Mouse (Mus musculus) spleen, postnatal 4 days (tissue): ENCODE measurements around the gene Grhpr.
"Not testable (repeated sequence)": the region's sequence is repeated elsewhere in the genome, so short reads cannot be mapped to it uniquely, and the experiment has no call there.

ENCODE experiments used
- DNase-seq, 2 experiments: peaks; one replicate each; pipeline ENCODE4 v3.0.0; 2022; ENCODE audit warnings: low spot score in 2 of 2

The Grhpr gene

DNA sequence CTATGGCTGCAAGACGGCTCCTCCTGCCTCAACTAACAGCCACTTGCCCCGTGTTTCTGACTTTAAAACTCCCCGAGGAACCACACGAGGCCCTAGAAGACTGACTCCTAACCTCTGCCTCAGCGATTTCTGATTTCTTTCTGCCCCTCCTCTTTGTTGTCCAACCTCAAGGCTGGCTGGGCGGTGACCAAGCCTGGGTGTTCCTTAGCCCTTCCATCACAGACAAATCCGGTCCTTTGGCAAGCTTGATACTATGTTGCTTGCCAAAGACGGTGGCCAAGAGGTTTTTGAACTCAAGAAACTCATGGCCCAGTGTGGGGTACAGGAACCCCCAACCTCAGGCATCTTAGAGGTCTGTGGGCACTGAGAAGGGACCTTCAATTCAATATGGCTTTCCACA lies 6.9 kb upstream of the Grhpr start:
- no peak for DNase-seq

- DNase-seq = no peak
Measured at GRCm38 (mm10) chr4:44976026-44976615, 5.1 kb upstream of the Grhpr start.

GRCm38 (mm10) chr4:44976921-44977710 lies 4.1 kb upstream of the Grhpr start:
- no peak for DNase-seq

- DNase-seq = no peak
Measured at GRCm38 (mm10) chr4:44978175-44978574, 3.0 kb upstream of the Grhpr start.

DNA sequence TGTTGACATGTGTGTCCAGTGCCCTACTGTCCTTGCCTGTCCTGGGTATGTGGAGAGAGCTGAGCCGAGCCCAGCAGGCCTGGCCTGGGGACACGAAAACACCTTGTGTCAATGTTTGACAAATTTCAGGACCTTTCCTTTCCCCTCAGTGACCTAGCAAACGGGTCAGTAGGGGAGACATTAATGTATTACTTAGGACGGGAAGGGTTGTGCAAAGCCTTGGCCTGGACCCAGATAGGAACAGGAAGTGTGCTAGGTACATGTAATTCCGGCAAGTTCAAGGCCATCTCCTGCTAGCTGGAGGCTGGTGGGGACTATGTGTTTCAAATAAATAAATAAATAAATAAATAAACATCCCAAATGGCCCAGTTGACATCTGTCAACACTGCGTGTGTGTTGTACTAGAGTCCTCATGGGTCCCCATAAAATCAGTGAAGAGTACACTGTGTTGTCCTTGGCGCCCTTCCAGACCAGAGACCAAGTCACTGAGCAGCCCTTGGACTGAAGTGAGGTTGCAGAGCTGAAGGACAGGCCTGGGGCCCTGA lies 1.3 kb upstream of the Grhpr start:
- no peak for DNase-seq

- DNase-seq = no peak
Measured at GRCm38 (mm10) chr4:44981974-44982287, 736 bp downstream of the Grhpr start.

DNA sequence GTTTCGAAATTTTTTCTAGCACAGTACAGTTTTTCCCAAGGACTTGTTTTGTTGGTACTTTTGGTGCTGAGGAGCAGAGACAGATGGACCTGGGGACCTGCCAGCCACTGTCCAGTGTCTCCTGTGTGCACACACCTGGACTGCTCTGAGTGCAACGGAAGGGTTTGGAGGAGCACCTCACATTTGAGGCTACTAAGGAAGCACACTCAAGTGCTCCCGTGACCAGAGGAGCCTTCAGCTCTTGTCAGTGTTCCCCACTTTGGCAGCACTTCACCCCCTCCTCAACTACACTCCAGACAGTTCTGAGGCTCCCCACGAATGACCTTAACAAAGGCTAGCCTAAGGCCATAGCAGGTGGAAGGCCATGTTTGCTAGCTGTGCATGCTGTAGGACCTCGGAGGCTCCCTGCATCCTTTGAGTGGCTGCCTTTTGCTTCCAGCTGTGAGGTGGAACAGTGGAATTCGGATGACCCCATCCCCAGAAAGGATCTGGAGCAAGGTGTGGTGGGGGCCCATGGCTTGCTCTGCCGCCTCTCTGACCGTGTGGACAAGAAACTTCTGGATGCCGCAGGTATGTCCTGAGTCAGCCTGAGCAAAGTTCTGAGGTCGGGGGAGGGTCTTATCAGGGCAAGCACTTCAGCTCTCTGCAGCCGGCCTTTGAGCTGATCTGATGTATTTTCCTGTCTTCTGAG lies 1.4 kb downstream of the Grhpr start:
- no peak for DNase-seq

DNA sequence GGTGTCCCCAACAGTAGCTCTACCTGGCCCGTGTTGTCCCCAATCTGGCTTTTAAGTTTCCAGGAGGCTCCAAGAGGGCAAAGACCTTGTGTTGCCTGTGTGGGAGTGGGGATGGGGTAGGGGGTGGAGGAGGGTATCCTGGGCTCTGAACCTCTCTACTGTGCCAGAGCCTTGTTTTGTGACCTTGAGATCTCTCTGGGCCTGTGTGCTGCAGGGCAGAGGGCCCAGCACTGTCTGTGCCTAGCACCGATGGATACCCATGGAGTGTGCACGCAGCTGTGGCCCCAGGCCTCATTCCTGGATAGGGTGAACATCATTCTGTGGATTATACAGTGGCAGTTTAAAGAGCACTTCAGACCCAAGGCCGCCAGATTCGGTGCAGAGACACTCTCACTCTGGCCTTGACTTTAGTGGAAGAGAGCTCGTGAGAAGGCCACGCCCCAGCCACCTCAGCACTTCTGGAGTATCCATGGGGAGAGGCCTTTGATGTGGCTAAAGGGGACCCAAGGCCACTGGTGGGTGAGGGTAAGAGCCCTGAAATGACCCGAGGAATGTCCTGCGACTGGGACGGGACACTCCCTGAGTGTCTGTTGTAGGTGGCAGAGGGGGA lies 2.0 kb downstream of the Grhpr start:
- DNase-seq = no peak

DNA sequence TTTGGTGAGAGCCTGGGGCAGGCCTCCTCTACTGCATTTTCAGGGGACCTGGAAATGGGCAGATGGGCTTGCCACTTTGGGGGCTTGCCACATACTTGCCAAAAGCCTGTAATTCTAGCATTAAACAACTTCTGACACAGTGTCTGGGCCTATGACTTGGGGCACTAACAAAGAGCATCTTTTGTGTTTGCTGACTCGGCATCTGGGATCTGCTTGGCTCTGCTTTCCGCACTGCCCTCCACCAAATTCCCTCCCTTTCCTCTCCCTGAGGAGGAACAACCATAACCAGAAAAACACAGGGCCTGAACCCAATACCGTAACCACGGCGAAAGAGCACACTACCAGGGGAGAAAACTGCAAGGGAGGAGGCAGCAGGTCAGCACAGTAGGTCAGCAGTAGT lies 9.4 kb downstream of the Grhpr start:
- DNase-seq = no peak

- not testable (repeated sequence) for DNase-seq
Measured at GRCm38 (mm10) chr4:44992330-44992729, 11.1 kb downstream of the Grhpr start.

DNA sequence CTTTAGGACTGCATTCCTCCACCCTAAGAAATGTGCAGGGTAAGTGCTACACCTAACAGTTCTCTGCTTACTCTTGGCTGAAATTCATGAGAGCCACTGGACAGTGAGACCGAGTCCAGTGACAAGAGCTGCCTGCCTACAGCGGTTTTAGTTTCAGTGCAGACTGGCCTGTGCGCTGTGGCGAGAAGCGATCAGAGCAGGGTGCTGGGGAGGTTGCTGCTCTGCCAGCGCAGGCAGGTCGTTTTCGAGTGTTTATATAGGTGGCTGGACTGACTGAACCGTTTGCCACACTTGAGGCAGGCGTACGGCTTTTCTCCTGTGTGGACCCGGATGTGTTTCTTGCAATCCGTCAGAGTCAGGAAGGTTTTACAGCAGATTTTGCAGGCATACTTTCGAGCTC lies 12.0 kb downstream of the Grhpr start:
- not testable (repeated sequence) for DNase-seq

DNA sequence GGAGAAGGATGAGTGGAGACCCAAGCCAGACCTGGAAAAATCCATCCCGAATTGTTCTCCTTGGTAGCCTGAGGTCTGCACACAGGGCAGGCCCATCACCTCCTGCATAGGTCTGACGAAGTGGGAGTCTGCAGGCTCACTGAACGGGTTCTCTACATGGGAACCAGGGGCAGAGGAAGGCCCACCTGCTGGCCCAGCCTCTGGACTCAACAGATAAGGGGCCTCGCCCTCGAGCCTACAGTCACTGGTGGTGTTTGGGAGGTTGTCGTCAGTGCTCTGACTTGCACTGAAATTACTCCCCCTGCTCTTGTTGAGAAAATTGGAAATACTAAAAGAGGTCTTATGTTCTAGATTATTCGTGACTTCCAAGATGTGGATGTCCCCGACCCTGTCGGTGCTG lies 12.7 kb downstream of the Grhpr start:
- peak; percentile 70 to 72 for DNase-seq

DNA sequence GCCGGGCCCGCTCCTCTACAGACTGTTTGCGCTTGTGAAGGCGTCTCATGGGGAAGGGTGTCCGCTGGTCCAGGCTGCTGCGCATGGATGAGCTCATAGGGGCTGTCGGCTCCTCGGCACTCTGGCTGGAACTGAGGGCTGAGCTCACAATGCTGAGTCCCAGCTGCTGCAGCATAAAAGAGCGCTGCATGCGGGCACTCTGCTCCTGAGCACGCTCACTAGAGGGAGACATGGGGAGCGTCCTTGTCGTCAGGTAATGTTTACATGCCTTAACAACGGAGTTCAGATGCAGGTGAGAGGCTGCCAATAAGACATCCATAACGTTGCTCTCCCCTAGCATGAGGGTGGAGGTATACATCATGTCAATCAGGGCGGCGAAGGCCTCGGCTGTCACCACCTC lies 13.6 kb downstream of the Grhpr start:
- no peak for DNase-seq

DNA sequence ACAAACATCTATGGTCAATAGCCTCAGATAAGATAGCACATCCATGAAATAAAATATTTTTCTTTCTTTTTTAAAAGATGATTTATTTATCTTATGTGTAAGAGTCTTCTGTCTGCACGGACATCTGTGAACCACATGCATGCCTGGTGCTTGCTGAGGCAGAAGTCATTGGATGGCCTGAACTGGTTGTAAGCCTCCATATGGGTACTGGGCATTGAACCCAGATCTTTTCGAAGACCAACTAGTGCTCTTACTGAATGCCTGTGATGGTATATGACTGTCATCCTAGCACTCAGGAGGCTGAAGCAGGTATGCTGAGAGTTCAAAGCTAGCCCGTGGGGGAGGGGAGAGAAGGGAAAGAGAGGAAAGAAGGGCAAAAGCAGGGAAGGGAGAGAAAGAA lies 16.9 kb downstream of the Grhpr start:
- DNase-seq = no peak

GRCm38 (mm10) chr4:45000001-45000400 lies 18.8 kb downstream of the Grhpr start:
- no peak for DNase-seq

GRCm38 (mm10) chr4:45005452-45005851 lies 24.3 kb downstream of the Grhpr start:
- no peak for DNase-seq

GRCm38 (mm10) chr4:45010806-45011415 lies 29.7 kb downstream of the Grhpr start:
- DNase-seq = no peak

DNA sequence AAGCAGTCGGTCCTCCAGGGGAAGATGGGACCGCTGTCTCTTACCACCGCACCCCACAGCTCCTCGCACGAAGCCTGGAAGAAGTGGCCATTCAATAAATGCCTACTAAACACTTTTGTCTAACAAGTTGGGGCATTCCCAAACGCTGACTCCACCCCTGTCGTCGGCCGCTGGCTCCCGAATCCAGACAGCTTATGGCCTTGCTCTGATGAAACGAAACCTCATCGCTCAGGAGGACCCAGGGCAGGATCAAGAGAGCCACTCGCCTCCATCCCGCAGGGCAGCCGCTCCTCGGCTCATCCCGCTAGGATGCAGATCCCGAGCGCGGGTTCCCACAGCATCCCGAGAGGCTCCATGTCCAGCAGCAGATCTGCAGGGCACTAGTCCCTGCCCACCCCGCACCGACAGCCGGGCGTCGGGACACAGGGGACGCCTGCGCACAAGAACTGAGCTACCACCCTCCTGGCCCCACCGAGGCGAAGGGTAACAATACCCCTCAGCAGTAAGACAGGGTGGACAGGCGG lies 30.4 kb downstream of the Grhpr start:
- peak in 1 of 2 experiments; percentile 65 for DNase-seq

GRCm38 (mm10) chr4:45012105-45012975 lies 31.1 kb downstream of the Grhpr start, which contains the start of gene Zbtb5:
TSS of gene Zbtb5 (minus strand) at chr4:45012412.
- peak; percentile 97 to 99 for DNase-seq

DNA sequence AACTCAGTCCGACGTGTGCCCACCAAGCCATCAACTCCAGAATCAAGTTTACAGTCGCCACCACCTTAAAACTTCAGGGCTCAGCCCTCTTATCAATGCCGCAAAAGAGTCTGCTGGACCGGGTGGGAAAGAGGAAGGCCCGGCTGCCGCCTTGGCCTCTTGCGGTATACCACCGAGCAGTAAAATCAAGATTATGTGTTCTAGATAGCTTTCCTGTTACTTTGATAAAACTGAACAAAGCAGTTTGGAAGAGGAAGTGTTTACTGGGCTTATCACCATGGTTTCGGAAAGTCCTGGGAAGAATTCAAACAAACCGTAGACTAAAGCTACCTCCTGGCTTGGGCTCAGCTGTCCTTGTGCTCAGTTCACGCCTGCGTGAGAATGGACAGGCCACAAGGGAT lies 31.8 kb downstream of the Grhpr start:
- DNase-seq = no peak

DNA sequence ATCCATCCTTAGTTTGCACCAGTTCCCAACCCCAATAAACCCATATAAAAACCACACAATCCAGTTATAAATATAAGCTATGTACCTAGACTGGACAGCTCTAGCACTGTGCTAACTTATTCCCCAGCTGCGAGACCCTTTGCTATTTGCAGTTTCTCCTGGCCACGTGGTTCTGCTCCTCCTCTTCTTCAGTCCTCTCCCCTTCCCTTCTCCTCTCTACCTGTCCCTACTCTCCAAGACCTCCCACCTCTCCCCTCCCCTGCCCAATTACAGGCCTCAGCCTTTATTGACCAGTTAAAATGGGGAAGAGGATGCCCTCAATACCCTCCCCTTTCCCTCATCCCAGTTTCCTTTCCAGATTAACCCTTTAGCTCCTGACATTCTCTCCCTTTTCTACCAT lies 32.3 kb downstream of the Grhpr start:
- no peak for DNase-seq
